Mouse (Mus musculus) forebrain, embryonic 10.5 days (tissue): ENCODE measurements around the gene Kidins220. TPM values are rescaled to one million over a fixed set of nuclear protein-coding genes. Genes with fewer than 3 reads are reported as not detected.

Experiments
- polyA plus RNA-seq: library from polyadenylated mRNA; unstranded; fragments of >200 nt; fragmentation: Nextera tagmentation; extraction: Ambion mirVana; gene quantifications from 2 replicates; pipeline ENCODE4 v1.2.1, GENCODE M21; 2016

The Kidins220 gene
- polyA plus RNA-seq, 1 experiment from 2014 or later: 20.0 TPM

Other genes starting within 250 kb of the Kidins220 start
- 45.5 and 46.6 TPM in 2 replicates for gene Mboat2, start 144.0 kb upstream of the Kidins220 start, polyA plus RNA-seq
- gene Id2, start 122.2 kb downstream of the Kidins220 start, polyA plus RNA-seq: 180 and 197 TPM in 2 replicates